Mouse (Mus musculus) lung, embryonic 14.5 days (tissue): ENCODE results near the gene Gfpt1. TPM values are rescaled to one million over a fixed set of nuclear protein-coding genes. Genes with fewer than 3 reads are reported as not detected.

Experiments used
- ATAC-seq: fragments of 200-750 bp; cut with Nextera tagmentation; 2 replicates; pipeline ENCODE4 v1.8.0; 2017; ENCODE audit warnings: mild to moderate bottlenecking, moderate TSS enrichment, moderate library complexity; ENCODE audit not compliant: insufficient read depth
- DNase-seq: peaks from one replicate; pipeline ENCODE4 v3.0.0-alpha.2; 2015
- H3K27ac ChIP-seq: fragments of 300-500 bp; sonication (generic); 2 replicates; pipeline ENCODE4 v1.5.1; 2014; ENCODE audit warnings: low read depth, mild to moderate bottlenecking, moderate library complexity
- H3K27me3 ChIP-seq: fragments of 300-500 bp; sonication (generic); 2 replicates; pipeline ENCODE4 v1.6.1; 2014; ENCODE audit warnings: low read length, control low read depth; ENCODE audit not compliant: insufficient read depth
- H3K36me3 ChIP-seq: fragments of 300-500 bp; sonication (generic); 2 replicates; pipeline ENCODE4 v1.6.1; 2014; ENCODE audit warnings: control low read depth; ENCODE audit not compliant: insufficient read depth
- H3K4me1 ChIP-seq: fragments of 300-500 bp; sonication (generic); 2 replicates; pipeline ENCODE4 v1.6.1; 2014; ENCODE audit warnings: antibody characterized with exemption, control low read depth; ENCODE audit not compliant: insufficient read depth
- H3K4me2 ChIP-seq: fragments of 300-500 bp; sonication (generic); 2 replicates; pipeline ENCODE4 v1.6.1; 2014; ENCODE audit warnings: mild to moderate bottlenecking
- H3K4me3 ChIP-seq: fragments of 300-500 bp; sonication (generic); 2 replicates; pipeline ENCODE4 v1.5.1; 2014; ENCODE audit warnings: low read depth, low read length
- H3K9ac ChIP-seq: fragments of 300-500 bp; sonication (generic); 2 replicates; pipeline ENCODE4 v1.6.1; 2014
- H3K9me3 ChIP-seq: fragments of 300-500 bp; sonication (generic); 2 replicates; pipeline ENCODE4 v1.6.1; 2016; ENCODE audit warnings: low read depth, low read length, control low read depth
- CTCF ChIP-seq: IDR thresholded peaks from 2 replicates; pipeline ENCODE4 v1.5.1; 2016; ENCODE audit warnings: antibody characterized with exemption, low read depth
- WGBS: fragments of 180-500 bp; shearing (Covaris S2); extraction: QIAGEN DNeasy Blood & Tissue Kit; methylation state at CpG from one replicate; pipeline ENCODE4 v1.1.7; 2014; 5-methylcytosine and 5-hydroxymethylcytosine counted together
- polyA plus RNA-seq: library from polyadenylated mRNA; unstranded; fragments of >200 nt; fragmentation: Nextera tagmentation; extraction: Ambion mirVana; gene quantifications from 2 replicates; pipeline ENCODE4 v1.2.1, GENCODE M21; 2014

The Gfpt1 gene
- polyA plus RNA-seq, 1 experiment from 2014 or later: 22.1 TPM

DNA sequence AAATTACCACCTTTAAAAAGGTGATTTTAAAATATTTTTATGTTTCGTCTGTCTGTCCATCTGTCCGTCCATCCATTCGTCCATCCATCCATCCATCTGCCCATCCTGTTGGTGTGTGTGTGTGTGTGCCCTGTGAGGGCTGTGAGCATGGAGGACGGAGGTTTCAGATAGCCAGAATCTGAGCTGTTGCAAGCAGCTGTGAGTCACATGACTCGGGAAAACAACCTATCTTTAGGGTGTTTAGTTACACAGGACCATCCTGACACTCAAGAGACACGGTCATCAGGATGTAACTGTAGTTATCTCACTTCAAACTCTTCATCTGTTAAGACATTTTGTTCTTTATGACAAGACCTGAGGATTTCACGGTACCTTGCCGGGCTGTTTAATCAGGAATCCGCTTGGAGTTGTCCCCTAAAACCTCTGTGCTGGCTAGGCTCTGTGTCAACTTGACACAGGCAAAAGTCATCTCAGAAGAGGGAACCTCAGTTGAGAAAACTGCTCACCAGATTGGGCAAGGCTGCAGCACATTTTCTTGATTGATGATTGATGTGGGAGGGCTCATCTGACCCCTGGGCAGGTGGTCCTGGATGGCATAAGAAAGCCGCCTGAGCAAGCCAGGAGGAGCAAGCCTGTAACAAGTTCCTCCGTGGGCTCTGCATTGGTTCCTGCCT lies 61.6 kb downstream of the Gfpt1 start, which contains the start of gene D6Ertd527e:
D6Ertd527e (plus strand) TSS at position 624 of the 674 bp plus-strand sequence.
- no peak for DNase-seq
- WGBS: 73% methylated on average over 11 of the region's 11 CpGs
- H3K27ac ChIP-seq: no peak within 1 kb of the TSS
- no peak within 1 kb of the TSS for H3K4me3 ChIP-seq
- no peaks in the 10 kb centered on the region for H3K27me3 ChIP-seq
- no peak within 1 kb of the TSS for H3K4me2 ChIP-seq
- peaks cover 9% of the 10 kb centered on the region; the same call in 1 of the 2 replicates for H3K4me1 ChIP-seq
- TF ChIP-seq CTCF: no peak
- H3K9me3 ChIP-seq: no peaks in the 10 kb centered on the region
- ATAC-seq: no peak
- H3K36me3 ChIP-seq: no peaks in the 10 kb centered on the region
- no peak within 1 kb of the TSS for H3K9ac ChIP-seq

DNA sequence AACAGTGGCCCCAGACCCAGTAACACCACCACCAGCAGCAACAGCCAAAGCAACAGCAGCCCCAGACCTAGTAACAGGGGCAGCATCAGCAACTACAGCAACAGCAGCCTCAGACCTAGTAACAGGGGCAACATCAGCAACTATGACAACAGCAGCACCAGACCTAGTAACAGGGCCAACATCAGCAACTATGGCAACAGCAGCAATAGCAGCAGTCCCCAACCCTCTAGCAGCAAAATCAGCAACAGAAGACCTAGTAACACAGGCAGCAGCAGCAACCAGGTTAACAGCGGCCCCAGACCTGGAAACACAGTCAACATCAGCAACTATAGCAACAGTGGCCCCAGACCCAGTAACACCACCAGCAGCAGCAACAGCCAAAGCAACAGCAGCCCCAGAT lies 68.8 kb downstream of the Gfpt1 start:
- H3K27me3 ChIP-seq: no peaks in the 10 kb centered on the region
- no peak overlapping the region for H3K27ac ChIP-seq
- no peaks in the 10 kb centered on the region for H3K36me3 ChIP-seq
- H3K4me2 ChIP-seq: no peak overlapping the region
- WGBS: 96% methylated on average over 1 of the region's 1 CpGs
- no peaks in the 10 kb centered on the region for H3K4me1 ChIP-seq
- H3K9me3 ChIP-seq: no peaks in the 10 kb centered on the region
- no peak for ATAC-seq
- no peak overlapping the region for H3K4me3 ChIP-seq
- TF ChIP-seq CTCF: no peak
- DNase-seq: no peak
- H3K9ac ChIP-seq: no peak overlapping the region

DNA sequence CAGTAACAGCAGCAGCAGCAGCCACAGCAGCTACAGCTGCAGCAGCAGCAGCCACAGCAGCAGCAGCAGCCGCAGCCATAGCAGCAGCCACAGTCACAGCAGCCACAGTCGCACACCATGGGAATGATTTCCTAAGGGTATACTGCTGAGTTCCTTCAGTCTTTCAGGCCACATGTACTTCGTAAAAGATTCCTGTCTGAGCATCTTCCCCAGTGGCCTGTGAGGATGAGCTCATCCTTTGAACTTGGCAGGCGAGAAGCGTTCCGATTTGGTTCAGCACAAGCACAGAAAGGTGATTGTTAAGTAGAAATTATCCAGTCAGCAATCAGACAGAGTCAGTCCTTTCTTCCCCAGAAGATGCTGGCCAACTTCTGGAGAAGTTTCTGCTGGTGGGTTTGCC lies 69.5 kb downstream of the Gfpt1 start:
- ATAC-seq (no peak), DNase-seq (no peak)
- Histone ChIP-seq H3K4me1 (no peaks in the 10 kb centered on the region), H3K27ac (no peak overlapping the region), H3K4me3 (no peak overlapping the region), H3K36me3 (no peaks in the 10 kb centered on the region), H3K4me2 (no peak overlapping the region), H3K9me3 (no peaks in the 10 kb centered on the region), H3K9ac (no peak overlapping the region), H3K27me3 (no peaks in the 10 kb centered on the region)
- TF ChIP-seq CTCF: no peak
- WGBS: 75% methylated on average over 6 of the region's 6 CpGs

DNA sequence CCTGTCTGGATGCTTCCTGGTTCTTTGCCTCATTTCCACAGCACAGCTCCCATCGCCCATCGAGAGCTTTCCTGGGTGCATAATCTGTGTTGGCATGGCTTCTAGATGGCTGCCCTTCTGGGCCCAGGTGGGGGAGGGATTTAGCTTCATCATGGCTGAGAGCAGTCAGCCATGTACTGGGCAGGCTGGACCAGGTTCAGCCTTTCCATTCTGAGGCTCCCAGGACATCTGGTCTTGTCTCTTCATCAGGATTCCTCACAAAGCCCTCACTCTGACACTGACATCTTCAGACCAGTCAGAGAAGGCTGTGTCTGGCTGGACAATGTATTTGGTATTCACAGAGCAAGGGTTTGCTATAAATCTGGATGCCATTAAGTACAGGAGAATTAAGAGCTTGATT lies 73.3 kb downstream of the Gfpt1 start:
- no peaks in the 10 kb centered on the region for H3K36me3 ChIP-seq
- DNase-seq: no peak
- no peaks in the 10 kb centered on the region for H3K9me3 ChIP-seq
- H3K27ac ChIP-seq: no peak overlapping the region
- 79% methylated on average over 2 of the region's 2 CpGs for WGBS
- no peak for ATAC-seq
- no peak overlapping the region for H3K9ac ChIP-seq
- H3K4me3 ChIP-seq: no peak overlapping the region
- no peak for TF ChIP-seq CTCF
- no peak overlapping the region for H3K4me2 ChIP-seq
- H3K27me3 ChIP-seq: no peaks in the 10 kb centered on the region
- H3K4me1 ChIP-seq: peaks cover 6% of the 10 kb centered on the region; the same call in 1 of the 2 replicates

DNA sequence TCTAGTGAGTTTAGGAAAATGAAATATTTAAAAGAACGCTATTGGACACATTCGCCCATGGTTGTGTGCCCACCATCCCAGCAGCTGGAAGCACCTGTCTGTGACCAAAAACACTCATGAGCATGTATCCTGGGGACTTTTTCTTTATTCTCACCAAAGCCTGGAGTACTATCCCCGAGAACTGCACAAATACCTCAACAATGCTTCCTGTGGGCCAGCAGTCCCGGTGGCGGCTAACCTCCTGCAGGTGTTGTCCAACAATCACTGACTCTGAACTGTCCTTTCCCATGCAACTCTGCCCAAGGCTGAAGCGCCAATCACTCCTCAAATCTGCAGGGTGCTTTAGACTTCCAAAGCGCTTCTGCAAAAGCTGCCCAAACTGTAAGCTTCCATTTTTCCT lies 74.0 kb downstream of the Gfpt1 start:
- 81% methylated on average over 7 of the region's 7 CpGs for WGBS
- no peak for TF ChIP-seq CTCF
- H3K9me3 ChIP-seq: no peaks in the 10 kb centered on the region
- H3K4me3 ChIP-seq: no peak overlapping the region
- DNase-seq (no peak), ATAC-seq (no peak)
- H3K4me2 ChIP-seq: no peak overlapping the region
- H3K9ac ChIP-seq: no peak overlapping the region
- H3K36me3 ChIP-seq: no peaks in the 10 kb centered on the region
- H3K27me3 ChIP-seq: no peaks in the 10 kb centered on the region
- peaks cover 6% of the 10 kb centered on the region; the same call in 1 of the 2 replicates for H3K4me1 ChIP-seq
- no peak overlapping the region for H3K27ac ChIP-seq

DNA sequence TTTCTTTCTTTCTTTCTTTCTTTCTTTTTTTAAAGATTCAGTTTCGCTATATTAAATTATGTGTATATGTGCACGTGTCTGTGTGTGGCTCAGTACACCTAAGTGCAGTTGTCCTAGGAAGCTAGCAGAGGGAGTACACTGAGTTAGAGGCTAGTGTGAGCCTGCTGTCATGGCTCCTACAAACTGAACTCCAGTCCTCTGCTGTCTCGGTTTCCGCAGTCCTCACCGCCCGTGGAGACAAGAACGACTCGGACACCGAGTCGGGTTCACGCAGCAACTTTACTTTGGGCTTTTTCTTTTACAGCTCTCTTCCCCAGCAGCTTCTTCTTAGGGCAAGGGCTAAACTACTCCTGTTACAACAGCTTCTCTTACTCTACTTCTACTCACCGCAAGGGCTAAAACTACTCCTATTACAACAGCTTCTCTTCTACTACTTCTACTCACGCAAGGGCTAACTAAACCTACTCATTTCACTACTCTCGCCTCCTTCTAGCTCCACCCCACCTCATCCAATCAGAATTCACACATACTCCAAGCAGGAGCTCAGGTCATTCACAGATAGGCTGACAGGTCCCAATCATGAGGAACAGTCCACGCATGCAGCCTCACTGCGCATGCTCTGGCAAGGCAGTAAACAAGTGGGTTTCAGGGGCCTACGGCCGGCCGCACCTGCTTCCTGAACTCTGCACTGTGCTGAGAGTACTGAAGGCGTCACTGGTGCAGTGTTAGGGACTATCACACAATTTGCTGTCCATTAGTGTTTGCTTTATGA lies 76.6 kb downstream of the Gfpt1 start:
- TF ChIP-seq CTCF: no peak
- Histone ChIP-seq H3K36me3 (no peaks in the 10 kb centered on the region), H3K4me1 (peaks cover 6% of the 10 kb centered on the region; the same call in 1 of the 2 replicates), H3K4me3 (no peak overlapping the region), H3K27ac (peak overlapping the region; percentile 42; the same call in 1 of the 2 replicates), H3K9me3 (no peaks in the 10 kb centered on the region), H3K27me3 (no peaks in the 10 kb centered on the region), H3K4me2 (no peak overlapping the region), H3K9ac (no peak overlapping the region)
- ATAC-seq (0 out of 2 replicates have a peak, but pooled peaks have one; percentile 31), DNase-seq (peak; percentile 44)
- WGBS: 76% methylated on average over 20 of the region's 20 CpGs

DNA sequence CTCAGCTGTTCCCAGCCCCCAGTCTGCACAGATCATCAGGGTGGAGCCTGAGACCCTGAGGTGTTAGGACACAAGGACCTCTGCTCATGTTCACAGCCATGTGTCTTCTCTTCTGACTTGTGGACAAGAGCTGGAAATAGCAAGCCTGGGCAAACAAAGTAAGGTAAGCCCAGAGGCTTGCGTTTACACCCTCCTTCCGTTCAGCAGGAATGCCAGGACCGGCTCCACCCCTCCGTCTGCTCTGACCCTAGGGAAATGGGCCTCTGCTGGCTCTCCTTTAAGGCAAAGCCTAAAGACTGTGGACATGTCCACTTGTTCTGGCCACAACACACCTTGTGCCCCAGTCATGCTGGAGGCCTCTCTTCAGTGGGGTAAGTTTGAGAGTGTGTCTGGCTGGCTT lies 77.3 kb downstream of the Gfpt1 start:
- peak; percentile 24 for DNase-seq
- no peak for TF ChIP-seq CTCF
- Histone ChIP-seq H3K9me3 (no peaks in the 10 kb centered on the region), H3K4me2 (no peak overlapping the region), H3K4me1 (peaks cover 6% of the 10 kb centered on the region; the same call in 1 of the 2 replicates), H3K27me3 (no peaks in the 10 kb centered on the region), H3K9ac (no peak overlapping the region; the same call in 1 of the 2 replicates), H3K4me3 (no peak overlapping the region), H3K27ac (peak overlapping the region; percentile 42; the same call in 1 of the 2 replicates), H3K36me3 (no peaks in the 10 kb centered on the region)
- 0 out of 2 replicates have a peak, but pooled peaks have one; percentile 31 for ATAC-seq
- whole genome bisulfite sequencing: 31% methylated on average over 4 of the region's 4 CpGs
